Mouse (Mus musculus): ENCODE data around the gene Hoxa10. TPM values are rescaled to one million over a fixed set of nuclear protein-coding genes. Genes with fewer than 3 reads are reported as not detected.

The Hoxa10 gene
- total and polyA plus RNA-seq, 3 experiments = not detected

DNA sequence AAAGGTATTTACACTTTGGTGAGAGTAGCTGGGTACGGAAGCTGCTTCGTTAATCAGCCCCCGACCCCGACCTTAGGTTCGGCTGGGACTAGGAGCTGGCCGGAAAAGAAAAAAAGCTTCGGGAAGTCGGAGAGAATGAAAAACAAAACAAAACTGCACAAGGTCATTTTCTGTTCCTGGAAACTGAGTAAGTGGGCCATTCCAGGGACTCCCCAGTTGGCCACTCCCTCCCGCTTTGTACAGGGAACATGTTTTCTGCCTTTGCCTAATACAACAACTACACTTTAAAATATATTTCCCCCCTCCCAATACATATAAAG, 26.0 kb upstream of the Hoxa10 start:
- no peaks in the 10 kb centered on the region for H3K4me1 ChIP-seq (ENCODE audit: control insufficient read depth in 1 of 2, insufficient read depth in 2 of 2, low read length in 2 of 2)
- no peaks in the 10 kb centered on the region for H3K9me3 ChIP-seq (replicated peaks; ENCODE audit: insufficient read depth, low read length)
- H3K4me3 ChIP-seq (ENCODE audit: control insufficient read depth in 1 of 2, insufficient read depth in 1 of 2, low read depth in 2 of 2, low read length in 2 of 2) = no peak overlapping the region
- H3K9ac ChIP-seq (ENCODE audit: control insufficient read depth, low read depth, low read length, poor library complexity, severe bottlenecking) = no peak overlapping the region
- no peaks in the 10 kb centered on the region for H3K36me3 ChIP-seq (ENCODE audit: control insufficient read depth in 1 of 2, insufficient read depth in 2 of 2, low read length in 2 of 2)
- DNase-seq (ENCODE audit: low read depth, low spot score) = no peak
- H3K27me3 ChIP-seq (ENCODE audit: control insufficient read depth in 1 of 2, insufficient read depth in 2 of 2, low read length in 2 of 2) = no peaks in the 10 kb centered on the region
- no peak overlapping the region for H3K27ac ChIP-seq (ENCODE audit: control insufficient read depth, low read depth, low read length)
- no peak for TF ChIP-seq E2F4 (IDR thresholded peaks at IDR 0.05; ENCODE audit: borderline replicate concordance, low read depth, low read length)
- no peak for TF ChIP-seq TCF12 (IDR thresholded peaks at IDR 0.05; ENCODE audit: low read depth, low read length)
- no peak for TF ChIP-seq USF1 (IDR thresholded peaks at IDR 0.05; ENCODE audit: low read depth, low read length)
- no peak for TF ChIP-seq POLR2AphosphoS5 (IDR thresholded peaks at IDR 0.05; ENCODE audit: borderline replicate concordance, low read depth, low read length)
- no peak for TF ChIP-seq SMC3 (IDR thresholded peaks at IDR 0.05; ENCODE audit: low read depth, low read length)
- no peak for TF ChIP-seq CHD1 (IDR thresholded peaks at IDR 0.05; ENCODE audit: low read depth, low read length)
- TF ChIP-seq ZNF384 (IDR thresholded peaks at IDR 0.05; ENCODE audit: low read depth, low read length) = no peak
- TF ChIP-seq RCOR1 (IDR thresholded peaks at IDR 0.05; ENCODE audit: low read depth, low read length) = no peak
- TF ChIP-seq GABPA (IDR thresholded peaks at IDR 0.05; ENCODE audit: low read depth, low read length) = no peak
- H3K79me2 ChIP-seq (ENCODE audit: control insufficient read depth, insufficient read depth, low read length, poor library complexity) = no peaks in the 10 kb centered on the region

GRCm38 (mm10) chr6:52265913-52266665, 25.4 kb upstream of the Hoxa10 start:
- no peak for DNase-seq (ENCODE audit: low read depth, low spot score)
- H3K79me2 ChIP-seq (ENCODE audit: control insufficient read depth, insufficient read depth, low read length, poor library complexity) = no peaks in the 10 kb centered on the region
- H3K9me3 ChIP-seq (replicated peaks; ENCODE audit: insufficient read depth, low read length) = no peaks in the 10 kb centered on the region
- TF ChIP-seq BHLHE40 (IDR thresholded peaks at IDR 0.05; ENCODE audit: borderline replicate concordance, low read depth, low read length) = no peak
- no peak for TF ChIP-seq GABPA (IDR thresholded peaks at IDR 0.05; ENCODE audit: low read depth, low read length)
- TF ChIP-seq CHD1 (IDR thresholded peaks at IDR 0.05; ENCODE audit: low read depth, low read length) = no peak
- no peak for TF ChIP-seq POLR2A (IDR thresholded peaks at IDR 0.05; ENCODE audit: control insufficient read depth in 1 of 2, insufficient read depth in 1 of 2, low read depth in 1 of 2, low read length in 2 of 2, poor library complexity in 1 of 2)
- no peak for TF ChIP-seq ELF1 (IDR thresholded peaks at IDR 0.05; ENCODE audit: low read depth, low read length)
- no peak overlapping the region for H3K27ac ChIP-seq (ENCODE audit: control insufficient read depth, low read depth, low read length)
- H3K36me3 ChIP-seq (ENCODE audit: control insufficient read depth in 1 of 2, insufficient read depth in 2 of 2, low read length in 2 of 2) = no peaks in the 10 kb centered on the region
- H3K4me3 ChIP-seq (ENCODE audit: control insufficient read depth in 1 of 2, insufficient read depth in 1 of 2, low read depth in 2 of 2, low read length in 2 of 2) = no peak overlapping the region
- H3K4me1 ChIP-seq (ENCODE audit: control insufficient read depth in 1 of 2, insufficient read depth in 2 of 2, low read length in 2 of 2) = no peaks in the 10 kb centered on the region
- no peaks in the 10 kb centered on the region for H3K27me3 ChIP-seq (ENCODE audit: control insufficient read depth in 1 of 2, insufficient read depth in 2 of 2, low read length in 2 of 2)
- H3K9ac ChIP-seq (ENCODE audit: control insufficient read depth, low read depth, low read length, poor library complexity, severe bottlenecking) = no peak overlapping the region

DNA sequence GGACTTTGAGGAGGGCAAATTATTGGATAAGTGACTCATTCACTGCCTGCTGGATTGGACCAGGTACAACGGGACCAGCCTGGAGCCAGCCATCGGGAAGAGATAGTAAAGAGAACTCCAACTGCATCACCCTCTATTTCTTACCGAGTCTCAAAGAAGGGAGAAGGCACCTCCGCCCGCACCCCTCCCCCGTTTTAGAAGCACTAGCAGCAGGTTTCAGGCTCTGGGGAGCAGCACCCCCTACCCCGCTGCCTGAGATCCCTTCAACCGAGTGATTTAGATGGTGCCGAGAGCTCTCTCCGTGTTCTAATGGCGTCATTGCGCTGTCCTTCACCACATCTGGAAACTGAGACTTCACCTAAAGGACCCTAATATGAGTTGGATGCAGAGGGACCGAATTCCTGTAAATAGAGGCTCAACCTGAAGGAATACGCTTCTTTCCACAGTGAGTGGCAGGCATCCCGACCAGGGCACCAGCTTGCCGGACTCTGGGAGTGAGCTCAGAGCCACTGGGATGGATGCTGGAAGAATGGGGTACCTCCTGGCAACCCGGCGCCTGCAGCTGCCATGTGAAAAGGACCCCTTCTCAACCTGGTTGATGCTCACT, 24.8 kb upstream of the Hoxa10 start:
- Histone ChIP-seq H3K9ac (ENCODE audit: control insufficient read depth, low read depth, low read length, poor library complexity, severe bottlenecking) (no peak overlapping the region), H3K9me3 (replicated peaks; ENCODE audit: insufficient read depth, low read length) (no peaks in the 10 kb centered on the region), H3K79me2 (ENCODE audit: control insufficient read depth, insufficient read depth, low read length, poor library complexity) (no peaks in the 10 kb centered on the region), H3K27ac (ENCODE audit: control insufficient read depth, low read depth, low read length) (no peak overlapping the region), H3K4me1 (ENCODE audit: control insufficient read depth in 1 of 2, insufficient read depth in 2 of 2, low read length in 2 of 2) (no peaks in the 10 kb centered on the region), H3K4me3 (ENCODE audit: control insufficient read depth in 1 of 2, insufficient read depth in 1 of 2, low read depth in 2 of 2, low read length in 2 of 2) (no peak overlapping the region), H3K27me3 (ENCODE audit: control insufficient read depth in 1 of 2, insufficient read depth in 2 of 2, low read length in 2 of 2) (no peaks in the 10 kb centered on the region), H3K36me3 (ENCODE audit: control insufficient read depth in 1 of 2, insufficient read depth in 2 of 2, low read length in 2 of 2) (no peaks in the 10 kb centered on the region)
- no peak for DNase-seq (ENCODE audit: low read depth, low spot score)
- TF ChIP-seq NRF1 (IDR thresholded peaks at IDR 0.05; ENCODE audit: insufficient read depth, low read depth, low read length, poor library complexity, severe bottlenecking) = no peak
- no peak for TF ChIP-seq TAL1 (IDR thresholded peaks at IDR 0.05; ENCODE audit: low read length)
- no peak for TF ChIP-seq RAD21 (IDR thresholded peaks at IDR 0.05; ENCODE audit: low read depth, low read length)
- no peak for TF ChIP-seq CHD1 (IDR thresholded peaks at IDR 0.05; ENCODE audit: low read depth, low read length)
- TF ChIP-seq ZKSCAN1 (IDR thresholded peaks at IDR 0.05; ENCODE audit: low read depth, low read length) = no peak
- TF ChIP-seq MAX (IDR thresholded peaks at IDR 0.05; ENCODE audit: low read length) = no peak
- TF ChIP-seq ETS1 (IDR thresholded peaks at IDR 0.05; ENCODE audit: low read depth, low read length) = no peak
- TF ChIP-seq HCFC1 (IDR thresholded peaks at IDR 0.05; ENCODE audit: low read depth, low read length) = no peak
- no peak for TF ChIP-seq BHLHE40 (IDR thresholded peaks at IDR 0.05; ENCODE audit: borderline replicate concordance, low read depth, low read length)
- no peak for TF ChIP-seq MAZ (IDR thresholded peaks at IDR 0.05; ENCODE audit: low read depth, low read length)
- TF ChIP-seq GATA1 (IDR thresholded peaks at IDR 0.05; ENCODE audit: low read depth, low read length) = no peak
- no peak for TF ChIP-seq GABPA (IDR thresholded peaks at IDR 0.05; ENCODE audit: low read depth, low read length)
- no peak for TF ChIP-seq POLR2AphosphoS2 (IDR thresholded peaks at IDR 0.05; ENCODE audit: low read length)
- no peak for TF ChIP-seq ZC3H11A (IDR thresholded peaks at IDR 0.05; ENCODE audit: low read depth, low read length)
- no peak for TF ChIP-seq JUND (IDR thresholded peaks at IDR 0.05; ENCODE audit: low read depth, low read length)
- no peak for TF ChIP-seq TCF12 (IDR thresholded peaks at IDR 0.05; ENCODE audit: low read depth, low read length)
- no peak for TF ChIP-seq ZNF384 (IDR thresholded peaks at IDR 0.05; ENCODE audit: low read depth, low read length)
- no peak for TF ChIP-seq POLR2A (IDR thresholded peaks at IDR 0.05; ENCODE audit: control insufficient read depth in 1 of 2, insufficient read depth in 1 of 2, low read depth in 1 of 2, low read length in 2 of 2, poor library complexity in 1 of 2)

Data from MEL (cell line).